Mouse (Mus musculus): ENCODE data around the gene Cdc37. TPM values are rescaled to one million over a fixed set of nuclear protein-coding genes. Genes with fewer than 3 reads are reported as not detected.

The Cdc37 gene
- polyA plus RNA-seq, 1 experiment: 51.1 TPM

DNA sequence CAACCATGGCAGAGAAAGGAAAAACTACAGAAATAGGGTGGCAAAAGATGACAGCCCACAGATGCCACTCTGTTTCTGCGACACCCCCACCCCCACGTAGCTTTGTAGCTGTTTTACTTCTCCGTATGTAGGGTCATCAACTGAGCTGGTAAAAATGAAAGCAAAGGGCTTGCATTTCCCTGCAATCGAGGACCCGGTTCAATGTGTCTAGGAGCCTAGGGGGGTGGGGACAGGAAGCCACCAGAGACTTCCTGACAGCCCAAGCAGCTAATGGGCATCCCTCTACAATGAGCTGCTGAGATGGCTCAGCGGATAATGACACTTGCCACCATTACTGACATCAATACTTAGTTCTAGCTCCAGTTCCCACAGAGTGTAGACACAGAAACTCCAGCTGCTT is 13.4 kb downstream of the Cdc37 start:
- Histone ChIP-seq H3K4me1 (ENCODE audit: control insufficient read depth, insufficient read depth, low read length) (peaks cover 2% of the 10 kb centered on the region), H3K4me3 (replicated peaks; ENCODE audit: control insufficient read depth, low read depth, low read length) (no peak overlapping the region), H3K27ac (ENCODE audit: control insufficient read depth, insufficient read depth, low read depth, low read length, poor library complexity) (no peak overlapping the region)
- TF ChIP-seq POLR2A (IDR thresholded peaks at IDR 0.05; ENCODE audit: borderline replicate concordance, control insufficient read depth, low read depth, low read length) (no peak), CTCF (IDR thresholded peaks at IDR 0.05; ENCODE audit: control insufficient read depth, insufficient read depth, low read length) (no peak)
- 8% methylated on average over 6 of the region's 6 CpGs for WGBS

DNA sequence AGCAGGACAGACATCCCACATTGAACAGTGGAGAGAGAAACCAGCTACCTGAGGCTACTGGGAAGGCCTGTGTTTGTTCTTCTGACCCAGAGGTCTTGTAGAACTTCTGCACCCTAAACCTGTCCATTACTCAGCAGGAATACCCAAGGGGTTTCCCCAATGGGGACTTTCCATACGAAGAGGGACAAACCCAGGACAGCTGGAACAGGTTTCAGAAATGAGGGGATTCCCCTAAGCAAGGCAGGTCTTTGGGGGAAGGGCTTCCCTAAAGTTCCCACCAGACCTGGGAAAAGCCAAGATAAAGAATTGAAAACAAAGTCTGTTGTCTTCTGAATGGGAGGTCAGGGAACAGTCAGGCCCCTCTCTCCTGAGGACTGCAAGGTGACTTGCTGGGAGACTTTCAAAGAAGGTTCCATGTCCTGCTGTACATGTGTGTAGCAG is 13.8 kb downstream of the Cdc37 start:
- WGBS: 20% methylated on average over 1 of the region's 1 CpGs
- TF ChIP-seq CTCF (IDR thresholded peaks at IDR 0.05; ENCODE audit: control insufficient read depth, insufficient read depth, low read length) (no peak), POLR2A (IDR thresholded peaks at IDR 0.05; ENCODE audit: borderline replicate concordance, control insufficient read depth, low read depth, low read length) (no peak)
- Histone ChIP-seq H3K4me3 (replicated peaks; ENCODE audit: control insufficient read depth, low read depth, low read length) (no peak overlapping the region), H3K27ac (ENCODE audit: control insufficient read depth, insufficient read depth, low read depth, low read length, poor library complexity) (no peak overlapping the region), H3K4me1 (ENCODE audit: control insufficient read depth, insufficient read depth, low read length) (peaks cover 2% of the 10 kb centered on the region)

DNA sequence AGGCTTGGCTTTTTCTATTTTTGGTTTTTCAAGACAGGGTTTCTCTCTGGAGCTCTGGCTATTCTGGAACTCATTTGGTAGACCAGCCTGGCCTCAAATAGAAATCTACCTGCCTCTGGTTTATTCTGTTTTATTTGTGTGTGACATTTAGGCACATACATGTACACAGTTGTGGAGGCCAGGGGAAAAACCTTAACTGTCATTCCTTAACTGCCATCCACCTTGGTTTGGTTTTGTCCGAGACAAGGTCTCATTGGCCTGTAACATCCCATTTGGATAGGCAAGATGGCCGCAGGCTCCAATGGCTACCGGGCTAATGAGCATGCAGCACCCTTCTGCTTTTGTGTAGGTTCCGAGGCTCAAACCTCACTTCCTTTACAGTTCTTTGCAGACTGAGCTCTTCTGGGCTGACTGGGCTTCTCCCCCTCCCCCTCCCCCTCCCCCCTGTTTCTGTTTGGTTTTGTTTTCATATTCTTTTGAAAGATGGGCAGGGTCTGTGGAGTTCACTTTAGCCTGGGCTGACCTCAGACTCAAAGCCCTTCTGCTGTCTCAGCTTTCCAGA is 14.4 kb downstream of the Cdc37 start:
- 51% methylated on average over 4 of the region's 4 CpGs for WGBS
- no peak overlapping the region for H3K27ac ChIP-seq (ENCODE audit: control insufficient read depth, insufficient read depth, low read depth, low read length, poor library complexity)
- no peak overlapping the region for H3K4me3 ChIP-seq (replicated peaks; ENCODE audit: control insufficient read depth, low read depth, low read length)
- H3K4me1 ChIP-seq (ENCODE audit: control insufficient read depth, insufficient read depth, low read length): peaks cover 2% of the 10 kb centered on the region
- no peak for TF ChIP-seq CTCF (IDR thresholded peaks at IDR 0.05; ENCODE audit: control insufficient read depth, insufficient read depth, low read length)
- TF ChIP-seq POLR2A (IDR thresholded peaks at IDR 0.05; ENCODE audit: borderline replicate concordance, control insufficient read depth, low read depth, low read length): no peak

DNA sequence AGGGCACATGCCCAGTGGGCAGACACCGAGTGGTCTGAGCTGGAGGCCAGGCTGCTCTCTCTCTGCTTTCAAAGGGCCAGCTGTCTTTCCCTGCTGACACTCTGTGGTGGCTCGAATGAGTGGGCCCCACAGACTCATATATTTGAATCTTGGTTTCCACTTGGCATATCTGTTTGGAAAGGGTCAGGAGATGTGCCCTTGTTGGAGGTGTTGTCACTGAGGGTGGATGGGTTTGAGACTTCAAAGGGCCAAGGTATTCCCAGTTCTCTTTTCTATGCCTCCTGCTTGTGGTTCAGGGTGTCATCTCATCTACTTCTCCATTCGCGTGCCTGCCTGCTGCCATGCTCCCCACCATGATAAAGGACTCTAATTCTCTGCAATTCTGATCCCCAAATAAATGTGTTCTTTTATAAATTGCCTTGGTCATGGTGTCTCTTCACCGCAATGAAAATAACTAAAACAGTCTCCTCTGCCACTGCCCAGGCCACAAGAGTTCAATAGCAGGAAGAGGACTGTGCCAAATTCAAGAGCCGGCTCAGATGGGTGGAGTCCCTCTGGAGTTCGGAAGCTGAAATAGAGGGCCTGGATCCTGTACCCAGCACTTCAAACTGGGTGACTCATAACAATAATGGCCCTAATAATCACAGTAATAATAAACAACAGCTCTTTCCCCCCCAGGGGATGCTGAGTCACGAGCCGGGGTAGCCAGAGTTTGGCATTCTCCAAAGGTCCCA is 15.0 kb downstream of the Cdc37 start:
- no peak for TF ChIP-seq POLR2A (IDR thresholded peaks at IDR 0.05; ENCODE audit: borderline replicate concordance, control insufficient read depth, low read depth, low read length)
- no peak for TF ChIP-seq CTCF (IDR thresholded peaks at IDR 0.05; ENCODE audit: control insufficient read depth, insufficient read depth, low read length)
- H3K27ac ChIP-seq (ENCODE audit: control insufficient read depth, insufficient read depth, low read depth, low read length, poor library complexity): no peak overlapping the region; the same call in 1 of the 2 replicates
- peaks cover 2% of the 10 kb centered on the region for H3K4me1 ChIP-seq (ENCODE audit: control insufficient read depth, insufficient read depth, low read length)
- WGBS: 54% methylated on average over 9 of the region's 9 CpGs
- no peak overlapping the region for H3K4me3 ChIP-seq (replicated peaks; ENCODE audit: control insufficient read depth, low read depth, low read length)

DNA sequence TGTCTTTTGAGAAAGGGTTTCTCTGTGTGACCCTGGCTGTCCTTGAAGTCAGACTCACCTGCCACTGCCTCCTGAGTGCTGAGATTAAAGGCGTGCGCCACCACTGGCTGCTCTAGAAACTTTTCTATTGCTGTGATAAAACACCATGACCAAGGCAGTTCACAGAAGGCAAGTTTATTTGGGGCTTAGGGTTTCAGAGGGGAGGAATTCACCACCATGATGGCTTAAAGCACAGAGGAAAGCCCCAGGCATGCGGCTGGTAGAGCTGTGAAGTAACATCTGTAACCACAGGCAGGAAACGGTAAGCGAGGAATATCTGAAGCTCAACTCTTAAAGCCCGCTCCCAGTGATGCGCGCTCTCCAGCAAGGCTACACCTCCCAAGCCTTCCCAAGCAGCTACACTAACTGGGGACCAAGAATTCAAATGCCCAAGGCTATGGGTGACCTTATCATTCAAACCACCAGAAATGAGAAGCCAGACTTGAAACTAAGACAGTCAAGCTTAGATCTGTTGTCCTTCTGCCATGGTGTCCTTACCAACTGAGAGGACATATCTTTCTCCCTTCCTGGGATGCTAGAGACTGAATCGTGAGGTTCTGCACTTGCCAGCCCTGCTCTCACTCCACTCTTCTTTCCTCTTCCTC is 16.6 kb downstream of the Cdc37 start:
- WGBS: 18% methylated on average over 9 of the region's 9 CpGs
- no peak overlapping the region for H3K27ac ChIP-seq (ENCODE audit: control insufficient read depth, insufficient read depth, low read depth, low read length, poor library complexity)
- no peak overlapping the region for H3K4me3 ChIP-seq (replicated peaks; ENCODE audit: control insufficient read depth, low read depth, low read length)
- no peak for TF ChIP-seq CTCF (IDR thresholded peaks at IDR 0.05; ENCODE audit: control insufficient read depth, insufficient read depth, low read length)
- TF ChIP-seq POLR2A (IDR thresholded peaks at IDR 0.05; ENCODE audit: borderline replicate concordance, control insufficient read depth, low read depth, low read length): no peak
- peaks cover 2% of the 10 kb centered on the region for H3K4me1 ChIP-seq (ENCODE audit: control insufficient read depth, insufficient read depth, low read length)

DNA sequence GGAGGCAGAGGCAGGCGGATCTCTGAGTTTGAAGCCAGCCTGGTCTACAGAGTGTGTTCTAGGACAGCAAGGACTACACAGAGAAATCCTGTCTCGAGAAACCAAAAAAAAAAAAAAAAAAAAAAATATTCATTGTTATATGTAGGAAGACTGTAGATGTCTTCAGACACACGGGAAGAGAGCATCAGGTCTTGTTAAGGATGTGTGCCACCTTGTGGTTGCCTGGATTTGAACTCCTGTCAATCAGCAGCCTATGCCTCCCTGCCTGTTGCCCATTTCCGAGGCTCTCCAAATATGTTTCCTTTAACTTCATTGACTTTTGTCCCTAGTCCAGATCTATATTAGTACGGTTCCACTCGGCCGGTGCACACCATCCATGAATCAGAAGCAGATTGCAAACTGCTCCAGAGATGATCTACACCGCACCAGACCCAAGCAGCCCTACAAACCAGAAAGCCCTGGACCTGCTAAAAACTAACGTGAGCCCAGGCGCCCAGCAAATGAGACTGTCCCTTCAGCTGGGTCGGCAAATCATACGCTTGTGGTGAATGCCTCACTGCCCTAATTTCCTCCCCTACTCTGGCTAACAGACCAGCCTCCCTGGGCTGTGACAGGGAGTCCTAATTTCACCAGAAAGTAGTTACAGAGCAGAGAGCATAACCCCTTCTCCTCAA is 17.5 kb downstream of the Cdc37 start:
- Histone ChIP-seq H3K4me3 (replicated peaks; ENCODE audit: control insufficient read depth, low read depth, low read length) (no peak overlapping the region), H3K27ac (ENCODE audit: control insufficient read depth, insufficient read depth, low read depth, low read length, poor library complexity) (no peak overlapping the region), H3K4me1 (ENCODE audit: control insufficient read depth, insufficient read depth, low read length) (peaks cover 2% of the 10 kb centered on the region)
- 57% methylated on average over 12 of the region's 12 CpGs for WGBS
- TF ChIP-seq CTCF (IDR thresholded peaks at IDR 0.05; ENCODE audit: control insufficient read depth, insufficient read depth, low read length): 0 out of 2 replicates have a peak, but pooled peaks have one; percentile 10
- no peak for TF ChIP-seq POLR2A (IDR thresholded peaks at IDR 0.05; ENCODE audit: borderline replicate concordance, control insufficient read depth, low read depth, low read length)

DNA sequence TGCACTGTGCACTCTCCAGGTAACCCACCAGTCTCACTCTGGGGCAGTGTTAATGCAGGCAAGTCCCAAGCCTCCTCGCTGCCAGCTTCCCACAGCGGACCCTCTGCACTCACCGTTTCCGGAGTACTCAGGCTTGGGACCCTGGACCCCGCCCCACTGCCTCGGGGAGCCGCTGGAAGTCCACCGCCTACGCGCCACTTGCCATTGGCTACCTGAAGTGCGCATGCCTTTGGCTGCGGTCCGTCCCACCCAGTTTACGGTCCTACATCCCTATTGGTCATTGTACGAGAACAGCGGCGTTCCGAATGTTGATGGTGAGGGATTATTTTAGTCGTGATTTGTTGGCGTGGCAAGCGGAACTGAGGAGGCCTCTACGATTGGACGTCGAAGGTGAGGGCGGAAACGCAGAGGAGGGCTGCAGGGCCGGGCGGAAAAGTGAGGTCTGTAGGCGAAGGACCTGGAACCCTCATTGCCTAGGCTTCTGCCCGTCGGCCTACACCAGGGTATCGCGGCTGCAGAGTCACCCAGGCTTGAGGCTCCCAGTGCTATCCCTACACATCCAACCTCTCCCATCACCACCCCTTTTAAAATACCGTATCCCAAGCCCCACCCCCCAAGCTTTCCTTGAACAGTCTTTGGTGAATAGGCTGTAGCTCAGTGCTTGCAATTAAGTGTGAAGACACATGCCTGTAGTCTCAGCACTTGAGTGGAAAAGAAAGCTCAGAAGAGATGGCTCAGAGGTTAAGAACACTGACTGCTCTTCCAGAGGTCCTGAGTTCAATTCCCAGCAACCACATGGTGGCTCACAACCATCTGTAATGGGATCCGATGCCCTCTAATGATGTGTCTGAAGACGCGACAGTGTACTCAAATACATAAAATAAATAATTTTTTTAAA is 18.5 kb downstream of the Cdc37 start, which contains the start of gene Tyk2:
TSS of gene Tyk2 (minus strand) at position 185 of the 898 bp plus-strand sequence.
- Histone ChIP-seq H3K27ac (ENCODE audit: control insufficient read depth, insufficient read depth, low read depth, low read length, poor library complexity) (no peak within 1 kb of the TSS), H3K4me1 (ENCODE audit: control insufficient read depth, insufficient read depth, low read length) (peaks cover 2% of the 10 kb centered on the region), H3K4me3 (replicated peaks; ENCODE audit: control insufficient read depth, low read depth, low read length) (peak within 1 kb of the TSS; percentile 77)
- TF ChIP-seq POLR2A (IDR thresholded peaks at IDR 0.05; ENCODE audit: borderline replicate concordance, control insufficient read depth, low read depth, low read length) (peak; percentile 73; the same call in 1 of the 2 replicates), CTCF (IDR thresholded peaks at IDR 0.05; ENCODE audit: control insufficient read depth, insufficient read depth, low read length) (no peak)
- 7% methylated on average over 37 of the region's 37 CpGs for WGBS
